Mouse (Mus musculus) left cerebral cortex, postnatal 14 days (tissue): ENCODE measurements around the gene Apeh. TPM values are rescaled to one million over a fixed set of nuclear protein-coding genes. Genes with fewer than 3 reads are reported as not detected.
"Not testable (repeated sequence)": the region's sequence is repeated elsewhere in the genome, so short reads cannot be mapped to it uniquely, and the experiment has no call there.

Experiments used
- DNase-seq, 2 experiments: peaks; one replicate each; pipeline ENCODE4 v3.0.0; 2021 to 2022; ENCODE audit warnings: low spot score in 2 of 2, mixed read lengths in 1 of 2
- intact Hi-C: fragments of 180-260 bp; cut with DNase I; formaldehyde crosslinking; loops from one replicate; pipeline ENCODE4 v1.15.1; 2025
- long read RNA-seq, 2 experiments: library from polyadenylated mRNA; stranded (forward); transcript quantifications; one replicate each; pipeline ENCODE4 v2.0.0; 2021
- total RNA-seq, 2 experiments: library from RNA; stranded (reverse); gene quantifications; 2 replicates each; pipeline ENCODE4 v1.2.3; 2021

Apeh gene
- total RNA-seq = 10 to 100 TPM; 33.3 to 35.4 TPM
- long read RNA-seq, experiment 1, transcript Apeh-206 (22 exons, 2,518 nt) = major isoform, 10 of 15 reads
- long read RNA-seq, experiment 1, partial matches to known transcripts = 3 of 15 reads
- long read RNA-seq, experiment 1, other reads (novel, unspliced or antisense) = 2 of 15 reads
- long read RNA-seq, experiment 2, transcript Apeh-206 (22 exons, 2,518 nt) = major isoform, 8 of 13 reads
- long read RNA-seq, experiment 2, partial matches to known transcripts = 2 of 13 reads
- long read RNA-seq, experiment 2, other reads (novel, unspliced or antisense) = 3 of 13 reads

- intact Hi-C loops = no loop called here
- peak; percentile 83 to 87 for DNase-seq
These were observed at the start of gene Apeh for GRCm38 (mm10) chr9:108094184-108094941. Gene Apeh, minus strand, starts transcription at chr9:108094606.

- intact Hi-C loops = no loop called here
- DNase-seq = no peak
These were observed 49.1 kb upstream of the Apeh start for GRCm38 (mm10) chr9:108143470-108143869.

- intact Hi-C loops = no loop called here
- DNase-seq = no peak
These were observed 47.0 kb upstream of the Apeh start for GRCm38 (mm10) chr9:108141387-108141786.

GRCm38 (mm10) chr9:108139963-108140695 is 45.7 kb upstream of the Apeh start:
- peak in 1 of 2 experiments; percentile 60 for DNase-seq
- intact Hi-C loops = loop anchor here (5.0 kb wide), 2 partner anchors 47 to 62 kb away; no protein-coding TSS in a partner anchor

GRCm38 (mm10) chr9:108139169-108139962 is 45.0 kb upstream of the Apeh start:
- intact Hi-C loops = loop anchor here (5.0 kb wide), 2 partner anchors 48 to 63 kb away; no protein-coding TSS in a partner anchor
- DNase-seq = no peak

- intact Hi-C loops = loop anchor here (5.0 kb wide), 2 partner anchors 49 to 64 kb away; no protein-coding TSS in a partner anchor
- no peak for DNase-seq
These were observed 43.7 kb upstream of the Apeh start for GRCm38 (mm10) chr9:108138118-108138517.

- intact Hi-C loops = loop anchor here (2.0 to 5.0 kb wide), 3 partner anchors 15 to 65 kb away; no protein-coding TSS in a partner anchor
- DNase-seq = peak; percentile 88 to 94
These were observed 43.1 kb upstream of the Apeh start for GRCm38 (mm10) chr9:108137523-108137922.

- intact Hi-C loops = loop anchor here (2.0 to 5.0 kb wide), 3 partner anchors 16 to 65 kb away; no protein-coding TSS in a partner anchor
- peak; percentile 68 to 81 for DNase-seq
These were observed 42.6 kb upstream of the Apeh start for GRCm38 (mm10) chr9:108136930-108137462.

GRCm38 (mm10) chr9:108136225-108136624 is 41.8 kb upstream of the Apeh start:
- intact Hi-C loops = loop anchor here (2.0 to 5.0 kb wide), 3 partner anchors 17 to 66 kb away; no protein-coding TSS in a partner anchor
- DNase-seq = peak in 1 of 2 experiments; percentile 62

GRCm38 (mm10) chr9:108135679-108136078 is 41.3 kb upstream of the Apeh start:
- not testable (repeated sequence) for DNase-seq
- intact Hi-C loops = loop anchor here (2.0 to 5.0 kb wide), 3 partner anchors 17 to 67 kb away; no protein-coding TSS in a partner anchor

GRCm38 (mm10) chr9:108133478-108133877 is 39.1 kb upstream of the Apeh start:
- intact Hi-C loops = no loop called here
- no peak for DNase-seq

GRCm38 (mm10) chr9:108132373-108132772 is 38.0 kb upstream of the Apeh start:
- DNase-seq = no peak
- intact Hi-C loops = no loop called here

- no peak for DNase-seq
- intact Hi-C loops = no loop called here
These were observed 37.1 kb upstream of the Apeh start for GRCm38 (mm10) chr9:108131502-108131901.

- no peak for DNase-seq
- intact Hi-C loops = no loop called here
These were observed 34.9 kb upstream of the Apeh start for GRCm38 (mm10) chr9:108129042-108129948.

GRCm38 (mm10) chr9:108128248-108128647 is 33.8 kb upstream of the Apeh start:
- DNase-seq = peak; percentile 57 to 74
- intact Hi-C loops = no loop called here

- no peak for DNase-seq
- intact Hi-C loops = no loop called here
These were observed 32.2 kb upstream of the Apeh start for GRCm38 (mm10) chr9:108126436-108127180.

GRCm38 (mm10) chr9:108125731-108126130 is 31.3 kb upstream of the Apeh start:
- no peak for DNase-seq
- intact Hi-C loops = no loop called here
